Mouse (Mus musculus) MEL-GATA-1-ER (cell line): ENCODE measurements at regions not wholly inside any gene's neighbourhood (a gene's known extent, or its start where the extent isn't known, plus 50 kb on each side); places are given as distances from the start of the nearest gene placed in this dataset.

ENCODE experiments used
- DNase-seq: peaks from one replicate; pipeline ENCODE4 v3.0.0-alpha.2; 2012; ENCODE audit warnings: low read depth; ENCODE audit errors: extremely low read depth

DNA sequence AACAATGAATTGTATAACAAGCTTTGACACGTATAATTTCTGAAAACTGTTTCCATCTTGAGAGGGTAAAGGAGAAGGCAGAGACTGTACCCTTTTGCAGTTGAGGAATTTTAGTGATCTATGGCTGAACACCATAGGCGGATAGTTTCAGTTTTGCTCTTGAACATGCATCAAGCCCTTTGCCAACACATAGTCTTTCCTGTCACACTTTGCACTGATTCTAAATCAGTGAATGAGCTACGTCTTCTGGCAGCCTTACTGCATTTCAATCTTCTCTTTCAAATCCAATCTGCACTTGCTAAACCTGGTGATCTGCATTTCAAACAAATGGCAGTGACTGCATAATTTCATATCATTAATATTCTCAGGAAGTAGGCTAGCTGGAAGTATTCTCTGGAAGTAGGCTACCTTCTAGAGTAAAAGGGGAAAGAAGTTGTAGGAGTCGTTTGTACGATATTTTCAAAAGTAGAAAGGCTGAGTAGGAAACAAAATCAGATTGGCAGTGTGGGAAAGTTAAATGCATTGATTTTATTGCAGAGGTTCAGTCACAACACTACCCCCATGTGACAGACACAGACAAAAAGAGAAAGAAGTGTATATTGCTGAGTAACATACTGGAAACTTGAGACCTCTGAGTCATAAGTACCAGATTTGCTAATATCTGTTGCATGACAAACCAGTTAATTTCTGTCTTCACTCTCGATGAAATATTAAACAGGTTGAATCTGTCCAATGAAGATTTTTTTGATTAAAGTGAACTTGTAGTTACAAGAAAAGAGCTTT lies 983.3 kb upstream of the Nr2f1 start:
- DNase-seq = no peak

DNA sequence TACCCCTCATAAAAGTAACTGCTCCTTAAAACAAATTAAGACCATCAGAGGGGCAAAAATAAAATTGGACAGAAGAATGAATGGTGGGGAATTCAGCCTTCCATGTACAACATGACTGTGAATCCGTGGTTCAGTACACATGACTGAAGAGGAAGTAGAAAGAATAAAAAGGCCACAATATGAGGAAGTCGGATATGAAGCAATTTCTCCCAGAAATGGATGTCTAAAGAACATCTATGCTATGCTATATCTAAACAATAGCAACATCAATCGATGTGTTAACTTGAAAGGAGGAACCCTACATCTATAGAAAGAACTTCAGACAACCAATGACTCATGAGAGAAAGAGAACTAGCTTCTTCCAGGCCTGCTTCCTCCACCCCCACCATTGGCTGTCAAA lies 959.2 kb upstream of the Nr2f1 start:
- peak; percentile 6 for DNase-seq

DNA sequence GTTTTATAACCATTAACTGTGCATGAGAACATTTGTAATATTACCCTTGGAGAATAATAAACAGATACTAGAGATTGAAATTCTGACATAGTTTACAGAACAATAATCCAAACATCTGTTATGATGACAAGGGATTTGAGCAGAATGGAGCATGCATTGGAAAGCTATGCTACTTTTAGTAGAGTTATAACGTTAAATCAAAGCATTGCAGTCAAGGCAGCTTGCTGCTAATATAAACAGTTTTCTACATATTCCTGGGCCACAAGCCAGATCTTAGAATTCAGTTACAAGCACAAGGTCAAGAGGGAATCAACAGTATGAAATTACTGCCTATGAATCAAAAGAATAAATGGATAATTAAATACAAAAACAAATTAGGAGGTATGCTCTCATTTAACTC lies 943.3 kb upstream of the Nr2f1 start:
- no peak for DNase-seq

DNA sequence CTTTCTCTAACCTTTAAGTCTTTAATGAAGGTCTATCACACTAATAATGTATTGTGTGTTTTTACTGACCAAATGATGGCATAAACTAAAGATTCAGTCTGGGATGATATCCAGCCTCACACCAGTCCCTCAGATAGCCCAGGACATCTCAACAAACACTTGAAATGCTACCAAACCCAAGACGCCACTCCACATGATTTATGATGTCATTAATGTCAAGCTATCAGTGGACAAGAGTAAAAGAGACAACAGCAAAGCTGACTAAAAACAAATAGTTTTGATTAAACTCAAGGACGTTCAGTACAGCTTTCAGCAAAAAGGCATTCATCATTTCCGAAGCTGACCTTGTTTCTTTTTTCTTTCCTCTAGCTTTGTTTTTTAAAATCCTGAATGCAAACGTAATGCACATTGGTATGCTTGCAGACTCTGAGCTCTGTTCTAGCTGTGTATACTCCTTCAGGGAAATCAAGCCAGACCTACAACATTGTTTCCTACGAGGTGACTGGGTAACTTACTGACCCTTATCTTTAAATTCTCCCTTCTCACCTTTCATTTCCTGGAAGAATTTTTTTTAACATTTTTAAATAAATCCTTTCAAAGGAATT lies 941.9 kb upstream of the Nr2f1 start:
- no peak for DNase-seq

DNA sequence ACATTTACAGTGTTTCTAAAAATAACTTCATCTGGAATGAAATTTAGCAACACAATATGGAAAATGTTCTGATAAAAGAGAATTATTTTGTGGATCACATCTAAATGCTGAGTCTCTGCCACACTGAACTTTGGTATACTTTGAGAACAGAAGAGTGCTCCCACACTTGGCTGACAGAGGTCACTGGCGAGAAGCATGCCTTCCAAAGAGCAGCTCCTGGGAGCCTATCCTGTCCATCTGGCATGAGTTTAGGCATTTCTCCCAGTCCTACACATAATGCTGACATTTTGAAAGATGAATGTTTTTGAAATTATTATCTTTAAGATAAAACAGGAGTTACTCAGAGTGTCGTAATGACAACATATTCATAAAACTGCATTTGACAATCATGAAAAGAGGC lies 939.2 kb upstream of the Nr2f1 start:
- DNase-seq = no peak

DNA sequence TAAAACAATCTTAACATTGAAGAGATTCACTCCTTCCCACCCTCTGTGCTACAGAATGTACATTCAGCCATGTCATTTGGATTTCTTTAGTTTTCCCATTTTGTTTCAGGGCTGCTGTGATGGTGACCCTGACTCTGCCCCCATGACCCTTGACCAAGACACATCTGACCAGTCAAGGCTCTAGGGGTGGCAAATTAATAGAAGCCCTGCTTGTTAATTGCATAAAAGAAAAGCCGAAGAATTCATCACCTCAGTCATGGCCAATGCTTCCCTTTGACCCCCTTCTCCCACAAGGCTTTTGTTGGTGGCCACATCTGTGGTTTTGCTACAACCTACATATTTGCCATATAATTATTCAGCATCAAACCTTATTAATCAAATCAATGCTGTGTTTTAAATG lies 937.2 kb upstream of the Nr2f1 start:
- no peak for DNase-seq
